Mouse (Mus musculus) right cerebral cortex, adult 18-20 months (tissue): Measurements from ENCODE around the gene Sema4d.

Source experiments
- DNase-seq: peaks from one replicate; pipeline ENCODE4 v3.0.0; 2022; ENCODE audit warnings: mixed read lengths

The Sema4d gene

GRCm38 (mm10) chr13:51813621-51814615 lies 20.4 kb upstream of the Sema4d start:
- DNase-seq = no peak

- peak; percentile 60 for DNase-seq
Observed at GRCm38 (mm10) chr13:51808141-51808540, 14.6 kb upstream of the Sema4d start.

DNA sequence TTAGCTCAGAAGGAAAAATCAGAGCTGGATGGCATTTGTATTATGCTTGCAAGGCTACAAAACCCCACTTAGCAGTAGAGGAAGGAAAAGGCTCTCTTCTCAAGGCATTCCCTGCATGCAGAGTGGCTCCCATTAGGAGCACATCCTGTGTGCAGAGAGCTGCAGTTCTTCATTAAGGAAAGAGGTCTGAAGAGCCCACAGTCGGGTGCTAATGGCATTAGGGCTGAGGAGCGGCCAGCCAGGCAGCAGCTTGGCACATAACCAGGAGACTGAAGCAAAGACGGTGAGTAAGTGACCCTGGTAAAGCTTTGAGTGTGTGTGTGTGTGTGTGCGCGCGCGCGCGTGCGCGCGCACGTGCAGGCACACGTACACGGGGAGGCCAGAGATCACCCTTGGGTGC lies 12.7 kb upstream of the Sema4d start:
- DNase-seq = no peak

GRCm38 (mm10) chr13:51805634-51806033 lies 12.1 kb upstream of the Sema4d start:
- no peak for DNase-seq

- DNase-seq = no peak
Observed at GRCm38 (mm10) chr13:51800921-51801320, 7.4 kb upstream of the Sema4d start.

- DNase-seq = no peak
Observed at GRCm38 (mm10) chr13:51799735-51800522, 6.4 kb upstream of the Sema4d start.

GRCm38 (mm10) chr13:51797899-51798746 lies 4.6 kb upstream of the Sema4d start:
- no peak for DNase-seq

DNA sequence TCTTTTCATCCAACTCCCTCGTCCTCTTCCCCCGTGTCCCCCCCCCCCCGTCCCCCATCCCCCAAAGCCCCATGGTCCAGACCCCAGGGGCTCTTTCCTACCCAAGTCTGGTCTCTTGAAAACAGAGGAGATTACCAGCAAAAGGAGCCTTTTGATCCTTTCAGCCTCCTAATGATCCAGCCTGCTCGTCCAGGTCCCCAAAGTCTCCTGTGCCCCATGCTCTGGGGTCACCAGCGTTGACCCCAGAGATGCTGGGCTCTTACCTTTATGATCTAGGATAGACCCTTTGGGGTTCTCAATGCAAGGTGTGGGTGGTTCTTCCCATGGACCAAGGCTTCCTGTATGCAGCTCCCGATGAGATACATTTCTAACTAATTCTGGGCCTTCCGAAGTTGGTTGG lies 401 bp upstream of the Sema4d start:
- DNase-seq = no peak

DNA sequence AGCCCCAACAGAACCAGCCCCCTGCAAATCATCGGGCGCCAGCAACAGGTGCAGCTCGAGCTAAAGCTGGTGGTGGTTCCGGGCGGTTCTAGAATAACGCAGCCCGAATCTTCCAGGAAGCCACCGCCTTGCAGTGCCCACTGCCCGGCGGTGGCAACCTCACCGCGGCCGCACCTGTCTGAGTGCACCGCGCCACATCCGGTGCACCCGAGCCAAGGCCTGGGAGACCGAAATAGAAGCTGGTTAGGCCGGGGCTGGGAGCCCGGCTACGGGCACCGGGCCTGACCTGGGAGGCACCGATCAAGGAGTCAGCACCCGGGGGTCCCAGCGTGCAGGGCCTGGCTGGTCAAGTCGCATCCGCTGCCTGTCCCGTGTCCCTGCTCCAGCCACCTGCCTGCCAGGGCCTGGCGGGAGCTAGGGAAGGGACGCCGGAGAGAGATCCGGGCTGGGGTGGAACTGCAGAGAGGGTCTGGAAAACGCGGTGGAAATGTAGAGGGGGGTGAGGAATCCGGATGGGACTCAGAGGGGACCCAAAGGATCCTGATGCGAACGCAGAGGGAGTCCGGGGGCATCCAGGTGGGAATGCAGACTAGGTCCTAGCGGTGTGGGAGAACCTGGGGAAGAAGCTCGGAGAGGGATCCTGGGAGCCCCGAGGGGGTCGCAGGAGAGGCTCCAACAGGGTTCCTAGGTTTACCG lies 670 bp downstream of the Sema4d start:
- DNase-seq = no peak

GRCm38 (mm10) chr13:51792135-51792573 lies 1.4 kb downstream of the Sema4d start:
- DNase-seq = no peak

DNA sequence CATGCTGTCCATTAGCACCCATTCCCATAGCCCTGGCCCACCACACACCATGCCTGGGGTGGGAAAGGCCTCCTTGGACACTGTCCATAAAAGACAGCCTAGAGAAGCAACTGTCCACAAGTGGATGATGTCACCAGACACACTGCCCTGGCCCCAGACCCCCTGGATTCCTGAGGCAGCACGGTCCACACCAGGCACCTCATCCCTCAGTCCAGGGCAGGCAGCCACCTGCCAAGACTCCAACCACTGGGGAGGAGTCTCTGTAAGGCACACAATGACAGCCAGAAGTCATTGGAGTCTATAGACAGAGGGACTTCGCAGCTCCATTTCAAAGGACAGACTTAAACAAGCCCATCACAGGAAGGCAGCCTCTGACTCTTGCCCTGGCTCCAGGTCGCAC lies 1.9 kb downstream of the Sema4d start:
- DNase-seq = no peak

DNA sequence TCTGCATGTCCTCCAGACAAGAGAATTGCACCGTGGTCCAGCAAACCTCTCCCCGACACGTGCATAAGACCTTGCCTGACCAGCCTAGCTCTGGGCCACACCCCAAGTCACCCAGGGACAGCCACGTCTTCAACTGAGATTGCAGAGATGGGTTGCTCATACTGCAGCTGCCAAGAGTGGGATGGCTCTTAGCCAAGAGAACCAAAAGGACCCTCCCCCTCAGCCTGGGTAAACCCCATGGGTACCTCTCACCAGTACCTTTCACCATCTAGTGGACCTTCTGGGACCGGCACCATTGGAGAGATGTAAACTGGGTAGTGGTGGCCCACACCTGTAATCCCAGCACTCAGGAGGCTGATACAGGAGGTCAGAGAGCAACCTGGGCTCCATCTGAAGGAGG lies 2.8 kb downstream of the Sema4d start:
- DNase-seq = no peak

DNA sequence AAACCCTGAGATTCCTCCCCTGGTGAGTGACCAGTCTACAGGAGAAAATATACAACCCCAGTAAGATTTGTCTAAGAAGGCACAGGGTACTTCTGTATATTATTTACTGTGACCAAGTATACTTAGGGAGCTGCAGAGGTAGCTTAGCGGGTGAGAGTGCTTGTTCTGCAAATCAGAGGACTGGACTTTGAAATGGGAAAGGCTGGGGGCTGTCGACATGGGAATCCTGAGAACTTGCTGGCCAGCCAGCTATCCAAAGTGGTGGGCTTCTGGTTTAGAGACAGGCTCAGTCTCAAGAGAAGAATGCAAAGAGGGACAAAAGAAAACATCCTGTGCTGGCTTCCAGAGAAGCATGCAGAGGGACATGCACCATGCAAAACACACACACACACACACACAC lies 5.7 kb downstream of the Sema4d start:
- no peak for DNase-seq

GRCm38 (mm10) chr13:51786616-51787015 lies 6.9 kb downstream of the Sema4d start:
- no peak for DNase-seq

GRCm38 (mm10) chr13:51784476-51784875 lies 9.1 kb downstream of the Sema4d start:
- DNase-seq = no peak

DNA sequence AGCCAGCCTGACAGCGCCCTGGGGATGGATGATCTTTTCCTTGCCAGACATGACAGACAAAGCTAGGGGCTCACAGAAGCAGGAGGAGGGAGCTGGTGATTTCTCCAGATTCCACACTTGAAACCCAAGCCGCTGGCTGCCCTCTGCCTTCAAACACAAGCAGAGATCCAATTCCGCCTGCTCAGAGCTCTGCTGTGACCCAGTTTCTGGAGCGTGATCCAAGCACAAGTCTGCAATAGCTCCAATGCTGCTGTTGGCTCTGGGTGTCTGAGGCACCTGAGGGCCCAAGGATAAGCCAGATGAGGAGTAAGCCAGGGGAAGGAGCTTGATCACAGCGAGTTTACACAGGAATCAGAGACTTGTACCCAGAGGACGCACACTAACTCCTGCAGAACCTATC lies 9.7 kb downstream of the Sema4d start:
- DNase-seq = peak; percentile 69

DNA sequence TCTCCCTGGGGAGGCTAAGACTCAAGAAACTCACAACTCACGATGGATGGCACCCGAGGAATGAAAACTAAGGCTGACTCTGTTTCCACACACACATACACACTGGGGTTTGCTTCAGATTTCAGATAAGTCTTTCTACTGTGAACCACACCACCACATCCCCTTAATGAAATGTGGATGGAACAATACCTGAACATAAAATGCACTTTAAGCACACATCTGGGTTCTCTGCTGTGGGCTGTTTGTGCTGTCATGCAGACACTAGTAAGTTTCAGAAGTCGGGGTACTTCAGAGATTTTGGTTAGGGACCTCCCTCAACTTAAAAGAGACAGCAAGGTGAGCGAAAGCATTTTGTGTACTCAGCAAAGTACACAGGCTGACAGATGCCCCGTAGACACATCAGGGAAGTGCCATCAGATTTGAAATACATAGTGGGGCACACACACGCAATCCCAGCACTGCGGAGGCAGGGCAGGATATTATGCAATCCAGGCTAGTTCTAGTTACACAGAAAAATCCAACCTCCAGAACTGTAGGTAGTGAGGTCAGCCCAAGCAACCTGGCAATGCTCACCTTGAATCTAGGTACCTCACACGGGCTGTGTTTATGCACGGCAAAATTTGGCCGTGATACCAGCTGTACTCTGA lies 12.9 kb downstream of the Sema4d start:
- DNase-seq = no peak

DNA sequence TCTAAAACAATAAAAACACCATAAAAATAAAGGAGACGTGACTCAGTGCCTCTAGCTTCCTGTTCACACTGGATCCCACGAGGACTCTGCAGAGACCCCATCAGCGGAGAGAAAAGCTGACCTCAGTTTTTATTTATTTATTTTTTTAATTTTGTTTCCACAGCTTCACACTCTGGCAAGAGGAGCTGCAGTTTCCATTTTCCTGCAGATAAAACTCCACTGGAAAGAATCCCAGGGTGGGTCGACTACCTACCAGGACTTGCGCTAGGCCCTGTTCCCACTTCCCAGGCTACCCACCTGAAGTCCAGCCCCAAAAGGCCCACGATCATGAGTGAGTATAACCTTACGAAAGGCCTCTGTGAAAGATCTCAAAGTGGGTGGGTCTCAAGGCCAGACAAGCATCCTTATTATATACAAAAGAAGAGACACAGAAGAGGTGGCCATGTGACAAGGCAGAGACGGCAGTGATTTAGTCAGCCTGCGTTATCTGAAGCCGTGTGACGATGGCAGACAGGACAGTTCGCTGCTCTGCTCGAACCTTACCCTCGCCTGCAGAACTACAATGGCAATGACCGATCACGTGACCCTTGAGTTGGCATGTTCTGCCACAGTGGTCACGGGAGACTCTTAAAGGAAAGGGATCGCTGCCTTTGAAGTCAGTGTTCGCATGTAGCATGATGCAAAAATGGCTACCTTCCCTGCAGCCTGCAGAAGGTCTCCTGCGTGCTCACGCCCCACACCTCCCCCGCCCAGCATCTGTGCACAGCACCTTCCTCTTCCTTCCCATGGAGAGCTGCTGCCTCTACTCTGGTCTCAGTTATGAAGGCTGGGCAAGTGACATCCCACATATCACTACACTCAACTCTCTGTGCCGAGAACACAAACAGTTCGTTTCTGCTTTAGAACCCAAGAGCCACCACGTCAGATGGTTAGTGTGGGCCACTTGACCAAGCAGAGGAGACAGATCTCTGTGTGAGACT lies 14.3 kb downstream of the Sema4d start:
- no peak for DNase-seq

GRCm38 (mm10) chr13:51778351-51778982 lies 15.1 kb downstream of the Sema4d start:
- peak; percentile 80 for DNase-seq

- DNase-seq = peak; percentile 71
Observed at GRCm38 (mm10) chr13:51777738-51778274, 15.7 kb downstream of the Sema4d start.
